Mouse (Mus musculus) heart, postnatal 25 days (tissue): ENCODE results near the gene Hnrnpab. TPM values are rescaled to one million over a fixed set of nuclear protein-coding genes. Genes with fewer than 3 reads are reported as not detected.
"Not testable (repeated sequence)": the region's sequence is repeated elsewhere in the genome, so short reads cannot be mapped to it uniquely, and the experiment has no call there.

Source experiments
- DNase-seq: peaks from one replicate; pipeline ENCODE4 v3.0.0; 2022; ENCODE audit warnings: low spot score
- intact Hi-C: fragments of 180-260 bp; cut with DNase I; formaldehyde crosslinking; loops from one replicate; pipeline ENCODE4 v1.15.1; 2025
- total RNA-seq, 2 experiments: library from RNA; stranded (reverse); gene quantifications; 2 replicates each; pipeline ENCODE4 v1.2.3; 2021

Gene Hnrnpab
- total RNA-seq, 2 experiments from 2014 or later = 134 to 142 TPM

DNA sequence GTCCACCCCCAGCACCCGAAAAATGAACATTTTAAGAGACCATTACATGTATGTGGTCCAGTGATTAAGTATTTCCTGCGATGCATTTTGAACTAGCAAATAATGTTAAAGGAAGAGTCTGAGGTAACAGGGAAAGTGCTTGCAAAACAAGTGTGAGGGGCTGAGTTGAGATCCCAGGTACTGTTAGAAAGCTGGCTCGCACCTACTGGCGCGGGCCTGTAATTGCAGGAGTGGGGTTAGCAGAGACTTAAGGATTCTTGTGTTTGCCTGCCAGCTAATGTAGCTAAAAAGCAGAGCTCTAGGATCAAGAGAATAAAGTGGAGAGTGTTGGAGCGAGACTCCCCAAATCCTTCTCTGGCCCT is 29.7 kb upstream of the Hnrnpab start:
- intact Hi-C loops = loop anchor here (2.0 kb wide), 1 partner anchor 14 kb away; the partner anchor contains the start of genes D930048N14Rik and N4bp3
- DNase-seq = no peak

DNA sequence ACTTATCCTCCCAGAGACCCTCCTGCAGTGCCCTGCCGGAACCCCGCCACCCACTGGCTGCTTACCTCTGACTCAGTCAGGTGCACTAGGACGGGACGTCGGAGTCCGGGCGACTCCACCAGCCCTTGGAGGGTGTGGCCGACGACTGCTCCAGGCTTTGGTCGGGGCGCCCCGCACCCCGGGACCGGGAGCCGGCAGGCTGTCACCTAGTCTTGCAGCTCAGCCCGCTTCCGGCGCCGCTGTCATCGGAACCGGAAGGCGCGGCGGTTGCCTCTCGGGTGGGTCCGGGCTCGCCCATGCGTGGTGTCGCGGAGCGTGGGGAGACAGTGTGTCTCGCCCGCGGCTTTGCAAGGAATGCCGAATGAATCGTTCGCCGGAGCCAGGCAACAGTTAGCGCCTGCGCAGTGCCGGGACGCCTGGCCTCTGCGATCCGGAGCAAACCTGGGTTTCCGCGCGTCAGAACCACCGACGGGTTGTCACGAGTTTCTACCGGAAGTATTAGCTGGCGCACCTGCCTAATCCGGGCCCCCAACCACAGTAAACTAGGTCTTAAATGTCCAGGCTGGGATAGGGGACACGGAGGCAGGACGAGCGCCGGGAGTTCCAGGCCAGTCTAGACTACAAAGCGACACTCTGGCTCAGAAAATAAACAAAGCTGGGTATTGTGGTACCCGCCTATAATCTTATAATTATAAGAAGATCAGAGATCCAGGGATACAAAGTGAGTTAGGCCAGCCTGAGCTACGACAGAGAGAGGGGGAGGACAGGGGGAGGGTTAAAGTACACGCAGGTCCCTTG is 29.1 kb upstream of the Hnrnpab start, which contains the start of gene Rmnd5b:
Rmnd5b (minus strand) TSS at position 372 of the 798 bp plus-strand sequence.
- peak; percentile 78 for DNase-seq
- intact Hi-C loops = loop anchor here (2.0 kb wide), 1 partner anchor 15 kb away; the partner anchor contains the start of genes D930048N14Rik and N4bp3

DNA sequence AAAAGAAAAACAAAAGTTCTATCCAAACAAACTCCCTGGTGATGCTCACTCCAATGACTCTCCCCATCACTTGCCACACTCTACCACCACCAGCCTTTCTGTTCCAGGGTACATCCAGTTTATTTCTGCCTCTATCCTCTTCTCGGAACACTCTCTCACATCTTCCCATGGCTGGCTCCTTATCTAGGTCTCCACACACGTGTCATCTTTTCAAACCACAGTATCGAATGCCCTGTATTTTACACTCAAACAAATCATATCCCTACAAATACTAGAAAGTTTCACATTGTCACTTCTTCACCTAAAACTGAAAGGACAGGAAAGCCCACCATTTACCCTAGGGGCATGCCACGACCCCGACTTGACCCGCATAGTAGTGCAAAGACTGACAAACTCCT is 28.5 kb upstream of the Hnrnpab start:
- no peak for DNase-seq
- intact Hi-C loops = no loop called here

DNA sequence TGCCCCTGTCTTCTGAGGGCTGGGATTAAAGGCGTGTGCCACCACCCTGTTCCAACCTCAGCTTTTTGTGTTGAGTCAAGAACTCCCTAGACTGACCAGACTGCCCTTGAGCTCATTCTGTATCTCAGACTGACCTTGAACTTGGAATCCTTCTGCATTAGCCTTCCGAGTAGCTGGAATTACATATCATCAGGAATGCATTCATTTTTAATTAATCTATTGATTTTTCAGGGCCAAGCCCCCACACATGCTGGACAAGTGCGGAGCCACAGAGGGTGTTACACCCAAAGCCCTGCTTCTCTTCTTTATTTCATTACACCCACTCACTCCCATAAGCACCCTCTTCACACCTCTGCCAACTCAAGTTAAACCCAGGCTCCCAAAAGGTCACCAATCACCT is 27.1 kb upstream of the Hnrnpab start:
- intact Hi-C loops = no loop called here
- no peak for DNase-seq

DNA sequence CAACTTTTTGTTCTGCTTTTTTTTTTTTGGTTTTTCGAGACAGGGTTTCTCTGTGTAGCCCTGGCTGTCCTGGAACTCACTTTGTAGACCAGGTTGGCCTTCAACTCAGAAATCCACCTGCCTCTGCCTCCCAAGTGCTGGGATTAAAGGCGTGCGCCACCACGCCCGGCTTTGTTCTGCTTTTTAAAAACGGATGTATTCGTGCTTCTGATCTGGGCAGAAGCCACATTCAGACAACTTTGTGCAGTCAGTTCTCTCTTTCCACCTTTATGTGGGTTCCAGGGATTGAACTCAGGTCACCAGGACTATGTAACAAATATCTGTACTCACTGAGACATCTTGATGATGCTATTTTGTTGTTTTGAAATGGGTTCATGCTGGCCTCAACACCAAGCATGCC is 26.6 kb upstream of the Hnrnpab start:
- intact Hi-C loops, DNase-seq: not testable (repeated sequence)

DNA sequence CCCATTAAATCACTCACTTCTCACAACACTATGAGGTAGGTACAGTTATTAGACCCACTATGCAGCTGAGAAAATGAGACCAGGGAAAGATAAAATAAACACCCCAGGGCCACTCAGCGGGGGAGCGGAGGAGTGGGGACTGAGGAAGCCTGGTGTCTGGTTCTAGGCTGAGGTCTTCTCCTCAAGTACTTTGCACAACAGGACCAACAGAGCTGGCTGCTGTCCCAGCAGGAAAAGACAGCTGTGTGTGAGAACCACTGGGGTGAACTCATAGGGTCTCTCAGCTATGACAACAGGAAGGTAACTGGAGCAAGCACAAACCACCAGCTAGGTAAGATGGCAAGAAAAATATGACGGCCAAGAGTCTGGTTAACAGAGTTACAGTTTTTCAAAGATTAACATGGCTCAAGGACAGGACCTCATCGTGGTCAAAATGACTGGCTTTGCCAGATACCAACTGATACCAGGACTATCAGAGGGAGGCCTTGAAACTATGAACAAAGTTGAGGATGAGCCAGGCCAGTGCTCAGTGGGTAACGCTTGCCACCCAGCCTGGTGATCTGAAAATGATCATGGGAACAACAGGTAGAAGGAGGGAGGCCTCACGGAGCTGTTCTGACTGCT is 25.6 kb upstream of the Hnrnpab start:
- intact Hi-C loops = no loop called here
- no peak for DNase-seq

DNA sequence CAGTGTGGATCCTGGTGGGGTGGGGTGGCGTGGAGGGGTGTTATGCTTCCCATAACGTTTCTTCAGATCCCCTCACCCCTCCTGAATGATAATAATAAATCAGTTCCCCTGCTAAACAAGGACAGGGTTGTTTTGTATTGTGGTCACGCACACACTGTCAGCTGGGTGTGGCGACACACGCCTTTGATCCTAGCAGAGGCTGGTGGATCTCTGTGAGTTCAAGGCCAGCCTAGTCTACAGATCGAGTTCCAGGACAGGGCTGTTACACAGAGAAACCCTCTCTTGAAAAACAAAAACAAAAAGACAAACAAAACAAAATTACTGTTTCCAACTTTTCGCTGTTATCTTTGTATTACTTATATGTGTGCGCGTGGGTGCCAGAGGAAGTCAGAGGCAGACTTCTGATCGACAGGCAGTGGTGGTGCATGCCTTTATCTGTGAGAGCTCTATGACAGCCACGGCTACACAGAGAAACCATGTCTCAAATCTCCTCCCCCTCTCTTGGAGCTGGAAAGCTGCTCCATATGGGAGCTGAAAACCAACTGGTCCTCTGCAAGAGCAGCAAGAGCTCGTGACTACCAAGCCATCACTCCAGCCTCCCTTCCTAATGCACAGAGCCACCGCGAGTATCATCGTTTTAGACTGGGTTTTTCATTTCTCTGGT is 23.1 kb upstream of the Hnrnpab start:
- no peak for DNase-seq
- intact Hi-C loops = loop anchor here (10.0 kb wide), 1 partner anchor 375 kb away; the partner anchor contains the start of genes Cdkl3 and Ube2b

DNA sequence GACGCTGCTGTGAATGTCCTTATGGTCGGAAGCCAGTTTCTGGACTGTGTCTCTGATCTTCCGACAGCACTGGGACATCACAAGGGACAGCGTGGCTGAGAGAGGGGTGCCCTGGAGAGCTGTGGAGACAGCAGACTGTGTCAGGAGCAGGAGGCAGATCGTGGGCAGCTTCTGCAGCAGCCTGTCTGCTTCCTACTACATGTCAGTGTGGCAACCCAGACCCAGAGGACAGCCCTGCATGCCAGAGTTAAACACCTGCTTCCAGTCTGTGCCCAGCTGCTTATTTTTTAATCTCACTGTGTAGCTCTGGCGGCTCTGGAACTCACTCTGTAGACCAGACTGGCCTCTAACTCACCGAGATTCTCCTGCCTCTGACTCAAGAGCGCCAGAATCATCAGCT is 21.3 kb upstream of the Hnrnpab start:
- DNase-seq = no peak
- intact Hi-C loops = loop anchor here (10.0 kb wide), 1 partner anchor 377 kb away; the partner anchor contains the start of genes Cdkl3 and Ube2b

DNA sequence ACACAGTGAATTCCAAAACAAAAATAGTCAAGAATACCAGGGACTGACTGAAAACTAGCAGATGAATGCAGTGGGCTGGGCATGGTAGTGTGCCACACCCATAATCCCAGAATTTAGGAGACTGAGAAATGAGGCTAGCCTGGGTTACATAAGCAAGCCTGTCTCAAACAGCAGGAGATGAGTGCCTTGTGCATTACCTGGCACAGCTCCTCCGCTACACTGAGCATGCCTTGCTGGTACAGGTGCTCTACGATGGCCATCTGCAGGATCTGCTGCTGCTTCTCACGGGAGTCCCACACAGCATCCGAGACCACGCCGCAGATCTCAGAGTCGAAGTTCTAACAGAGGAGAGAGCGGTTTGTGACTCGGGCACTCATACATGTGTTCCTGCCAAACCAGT is 20.8 kb upstream of the Hnrnpab start:
- DNase-seq = no peak
- intact Hi-C loops = loop anchor here (10.0 kb wide), 1 partner anchor 377 kb away; the partner anchor contains the start of genes Cdkl3 and Ube2b

DNA sequence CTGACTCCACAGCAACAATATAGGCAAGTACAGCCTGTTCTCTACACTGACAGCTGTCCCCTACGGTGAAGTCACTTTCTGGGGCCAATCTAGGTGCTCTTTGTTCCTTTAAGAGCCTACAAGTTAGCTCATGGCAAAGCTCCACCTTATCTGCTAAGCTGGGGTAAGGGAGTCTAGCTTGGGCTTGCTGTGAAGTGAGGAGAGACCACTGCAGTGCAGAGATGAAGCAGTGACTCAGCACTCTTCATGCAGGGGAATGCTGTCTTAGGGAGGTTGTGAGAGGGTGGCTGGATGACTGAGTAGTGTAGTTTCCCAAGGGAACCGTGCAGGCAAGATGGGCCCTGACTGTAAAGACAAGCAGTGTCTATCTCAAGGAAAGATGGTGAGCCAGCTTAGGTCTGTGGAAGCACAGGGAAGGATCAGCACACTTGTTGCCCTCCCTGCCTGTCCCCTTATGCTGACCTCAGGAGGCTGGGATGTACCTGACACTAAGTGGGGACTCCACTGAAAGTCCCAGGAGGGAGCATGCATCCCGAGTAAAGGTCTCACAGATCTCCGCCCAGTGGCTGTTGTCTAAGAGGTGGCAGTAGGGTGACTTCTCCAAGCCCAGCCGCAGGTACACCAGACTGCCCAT is 18.7 kb upstream of the Hnrnpab start:
- intact Hi-C loops = loop anchor here (10.0 kb wide), 1 partner anchor 379 kb away; the partner anchor contains the start of genes Cdkl3 and Ube2b
- DNase-seq = no peak

DNA sequence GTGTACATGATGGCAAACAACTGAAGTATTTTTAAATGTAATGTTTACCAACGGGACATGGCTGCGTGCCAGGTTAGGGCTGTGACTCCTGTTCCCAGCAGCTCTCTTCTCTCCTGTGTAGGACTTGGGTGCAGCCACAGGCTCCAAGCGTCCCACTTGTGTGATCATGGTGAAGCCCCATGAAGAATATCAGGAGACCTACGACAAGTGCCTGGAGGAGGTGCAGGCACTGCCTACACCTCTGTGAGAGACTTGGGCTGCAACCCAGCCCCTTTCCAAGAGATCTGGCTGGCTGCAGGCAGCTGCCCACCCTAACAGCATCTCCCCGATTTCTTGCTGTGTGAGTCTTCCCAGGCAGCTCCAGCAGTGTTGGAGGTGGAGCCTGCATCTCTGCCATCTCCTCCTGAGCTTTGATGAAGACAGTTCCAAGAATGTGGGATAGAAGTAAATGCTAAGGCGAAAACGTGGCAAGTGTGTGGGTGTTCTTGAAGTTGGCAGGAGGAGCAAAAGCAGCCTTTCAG is 16.4 kb upstream of the Hnrnpab start:
- DNase-seq = no peak
- intact Hi-C loops = loop anchor here (10.0 kb wide), 1 partner anchor 382 kb away; the partner anchor contains the start of genes Cdkl3 and Ube2b

DNA sequence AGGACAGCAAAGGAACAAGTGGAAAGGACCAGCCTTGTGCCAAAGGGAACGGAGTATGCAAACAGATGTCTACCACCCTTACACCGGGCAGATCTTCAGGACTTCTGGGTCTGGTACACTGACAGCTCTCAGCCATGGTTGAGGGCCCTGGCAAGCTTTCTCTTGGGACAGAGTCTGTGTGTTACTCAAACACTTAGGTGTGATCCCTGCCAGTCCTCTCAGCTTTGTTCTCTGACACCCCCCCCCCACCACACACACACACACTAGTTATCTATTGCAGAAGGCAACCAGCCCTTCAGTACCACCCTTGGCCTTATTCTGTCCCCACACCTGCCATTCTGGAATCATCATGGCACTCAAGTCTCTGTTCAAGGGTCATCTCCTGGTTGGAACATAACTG is 15.1 kb upstream of the Hnrnpab start:
- no peak for DNase-seq
- intact Hi-C loops = loop anchor here (10.0 kb wide), 1 partner anchor 383 kb away; the partner anchor contains the start of genes Cdkl3 and Ube2b

DNA sequence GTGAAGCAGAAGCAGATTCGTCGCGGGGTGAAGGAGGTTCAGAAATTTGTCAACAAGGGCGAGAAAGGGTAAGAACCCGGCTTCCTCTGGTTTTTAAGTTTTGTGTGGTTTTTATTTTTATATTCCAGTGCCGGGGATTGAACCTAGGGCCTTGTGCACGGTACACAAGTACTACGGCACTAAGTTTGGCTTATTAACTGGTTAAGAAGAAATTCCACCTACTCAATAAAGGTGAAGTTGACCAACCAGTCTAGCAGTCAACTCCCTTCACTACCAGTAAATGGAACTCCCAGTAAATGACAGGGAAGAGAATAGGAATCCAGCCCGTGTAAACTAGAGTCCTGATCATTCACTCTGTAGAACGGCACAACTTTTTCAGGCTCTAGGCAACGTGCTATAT is 13.4 kb upstream of the Hnrnpab start:
- intact Hi-C loops = loop anchor here (10.0 kb wide), 1 partner anchor 385 kb away; the partner anchor contains the start of genes Cdkl3 and Ube2b
- no peak for DNase-seq

DNA sequence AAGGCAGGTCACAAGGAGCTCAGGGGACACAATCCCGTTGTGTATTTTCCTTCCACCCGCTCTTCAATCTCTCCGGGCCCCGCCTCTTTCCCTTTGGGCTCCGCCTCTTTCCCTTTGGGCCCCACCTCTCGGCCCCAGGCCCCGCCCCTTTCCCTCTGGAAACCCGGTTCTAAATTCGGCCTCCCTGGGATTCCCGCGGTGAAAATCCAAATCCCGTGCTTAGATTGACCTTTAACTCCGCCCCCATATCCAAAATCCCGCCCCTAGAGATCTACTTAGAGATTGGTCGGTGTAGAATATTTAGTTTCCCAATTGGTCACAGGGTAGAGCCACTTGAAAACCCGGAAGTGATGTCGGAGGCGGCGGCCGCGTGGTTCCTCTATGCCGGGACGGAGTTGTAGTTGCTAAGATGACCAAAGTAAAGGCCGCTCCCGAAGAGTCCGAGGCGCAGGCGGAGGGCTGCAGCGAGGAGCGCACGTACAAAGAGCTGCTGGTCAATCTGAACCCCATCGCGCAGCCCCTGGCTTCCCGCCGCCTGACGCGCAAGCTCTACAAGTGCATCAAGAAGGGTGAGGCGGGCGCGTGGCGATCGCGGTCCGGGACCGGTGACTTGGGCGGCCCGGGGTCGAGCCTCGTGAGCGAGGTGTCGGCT is 12.9 kb upstream of the Hnrnpab start, which contains the start of gene Nhp2:
Nhp2 (plus strand) TSS at position 327 of the 652 bp plus-strand sequence.
- intact Hi-C loops = loop anchor here (2.0 to 10.0 kb wide), 2 partner anchors 31 to 385 kb away; partner anchors contain the start of genes Cdkl3, D930048N14Rik, N4bp3 and Ube2b
- DNase-seq = peak; percentile 91

DNA sequence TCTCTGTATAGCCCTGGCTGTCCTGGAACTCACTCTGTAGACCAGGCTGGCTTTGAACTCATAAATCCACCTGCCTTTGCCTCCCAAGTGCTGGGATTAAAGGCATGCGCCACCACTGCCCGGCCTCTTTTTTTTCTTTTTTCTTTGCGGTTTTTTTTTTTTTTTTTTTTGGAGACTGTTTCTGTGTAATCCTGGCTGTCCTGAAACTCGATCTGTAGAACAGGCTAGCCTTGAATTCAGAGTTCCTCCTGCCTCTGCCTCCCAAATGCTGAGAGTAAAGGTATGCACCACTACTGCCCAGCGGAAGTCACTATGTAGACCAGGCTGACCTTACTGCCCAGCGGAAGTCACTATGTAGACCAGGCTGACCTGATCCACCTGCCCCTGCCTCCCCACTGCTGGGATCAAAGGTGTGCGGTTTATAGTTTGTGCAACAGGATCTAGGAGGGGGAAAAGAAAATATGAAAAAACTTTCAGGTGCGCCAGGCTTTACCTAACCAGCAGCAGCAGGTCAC is 12.3 kb upstream of the Hnrnpab start:
- DNase-seq = no peak
- intact Hi-C loops = loop anchor here (2.0 kb wide), 1 partner anchor 32 kb away; the partner anchor contains the start of genes D930048N14Rik and N4bp3

DNA sequence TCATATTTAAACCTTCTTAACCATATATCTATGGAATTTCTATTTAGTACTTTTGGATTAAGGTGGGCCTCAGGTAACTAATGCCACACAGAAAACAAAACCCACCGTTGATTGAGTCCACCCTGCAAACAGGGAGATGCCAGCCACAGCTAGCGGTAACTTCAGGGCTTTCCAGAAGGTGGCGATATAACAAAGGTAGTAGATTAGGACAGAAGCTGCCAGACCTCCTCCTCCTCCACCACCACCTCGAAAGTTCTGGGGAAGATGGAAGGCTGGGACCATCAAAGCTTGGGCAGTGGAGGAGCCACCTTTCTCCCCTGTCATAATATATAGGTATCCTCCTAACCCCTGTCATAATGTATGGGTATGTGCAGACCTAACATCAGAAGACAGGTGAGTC is 11.0 kb upstream of the Hnrnpab start:
- intact Hi-C loops = loop anchor here (1.0 to 2.0 kb wide), 2 partner anchors 33 to 64 kb away; partner anchors contain the start of genes D930048N14Rik and N4bp3
- DNase-seq = no peak

DNA sequence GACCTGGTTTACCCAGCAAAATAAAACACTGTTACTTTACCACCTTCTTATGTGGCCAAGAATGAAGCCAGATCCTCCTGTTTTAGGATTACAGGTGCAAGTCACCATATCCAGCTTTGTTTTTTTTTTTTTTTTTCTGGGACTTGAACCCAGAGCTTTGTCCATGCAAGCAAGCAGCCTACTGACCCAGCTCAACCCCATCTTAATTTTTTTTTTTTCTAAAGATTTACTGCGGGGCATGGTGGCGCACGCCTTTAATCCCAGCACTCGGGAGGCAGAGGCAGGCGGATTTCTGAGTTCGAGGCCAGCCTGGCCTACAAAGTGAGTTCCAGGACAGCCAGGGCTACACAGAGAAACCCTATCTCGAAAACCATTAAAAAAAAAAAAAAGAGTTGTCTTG is 9.5 kb upstream of the Hnrnpab start:
- intact Hi-C loops, DNase-seq: not testable (repeated sequence)

DNA sequence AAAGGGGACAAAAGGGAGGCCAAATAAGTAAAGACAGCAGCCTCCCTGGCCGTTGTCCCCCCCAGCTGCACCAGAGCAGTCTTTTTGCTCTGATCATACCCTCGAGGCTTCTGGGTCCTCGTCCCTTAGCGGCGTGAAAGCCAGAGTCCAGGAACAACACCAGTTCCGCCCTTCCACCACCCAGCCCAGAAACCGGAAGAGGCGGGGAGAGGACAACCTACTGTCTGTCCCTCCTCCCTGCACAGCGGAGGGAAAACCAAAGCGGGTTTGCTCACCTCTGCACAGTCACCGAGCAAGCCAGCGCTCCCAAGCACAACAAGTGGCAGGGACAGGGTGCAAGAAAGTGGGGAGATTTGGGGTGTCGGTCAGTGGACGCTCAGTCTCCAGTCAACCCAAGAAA is 9.0 kb upstream of the Hnrnpab start:
- peak; percentile 55 for DNase-seq
- intact Hi-C loops = no loop called here
